ENCODE assay signal across 21 mouse cellular contexts in the genomic region with DNA sequence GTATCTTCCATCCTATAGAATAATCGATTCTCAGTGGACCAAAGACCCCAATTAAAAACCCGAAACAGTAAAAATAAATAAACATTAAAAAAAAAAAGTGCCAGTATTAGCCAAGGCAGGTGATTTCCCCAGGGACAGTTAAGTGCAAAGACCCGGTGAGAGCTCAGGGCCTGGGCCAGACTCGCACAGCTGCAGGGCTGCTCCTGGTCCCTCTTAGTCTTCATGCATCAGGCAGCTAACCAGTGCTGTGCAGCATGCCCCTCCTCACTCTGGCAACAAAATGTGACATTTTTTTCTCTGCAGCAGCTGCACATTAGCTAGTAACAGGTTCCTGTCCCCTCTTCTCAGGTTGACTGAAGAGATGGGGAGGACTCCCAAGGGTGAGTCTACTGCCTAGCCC. TPM values are rescaled to one million over a fixed set of nuclear protein-coding genes. Genes with fewer than 3 reads are reported as not detected.
DNase-seq lines count a peak whose midpoint lies in the region; TF ChIP-seq lines count a peak whose summit lies in the region.
"Had no signal": no experiment of that assay in that cellular context is flagged by ENCODE, and none has a peak within 500 bp of the region (broad histone marks: within the 10 kb centered on the region; RNA-seq: fewer than 3 reads in every experiment).

No protein-coding gene starts in this region.

- no peaks in the 10 kb centered on the region for H3K27me3 ChIP-seq in CH12.LX (replicated peaks)
- H3K27me3 ChIP-seq: embryonic facial prominence, embryonic 13.5 days; embryonic facial prominence, embryonic 15.5 days; forebrain, embryonic 12.5 days had no signal

- H3K9ac ChIP-seq in CH12.LX (ENCODE audit: insufficient read depth, low read depth) = no peak overlapping the region
- H3K9ac ChIP-seq: embryonic facial prominence, embryonic 13.5 days; embryonic facial prominence, embryonic 15.5 days; forebrain, embryonic 12.5 days had no signal

- no peak for TF ChIP-seq EP300 in CH12.LX (IDR thresholded peaks at IDR 0.05; ENCODE audit: low read length)

- H3K4me2 ChIP-seq in CH12.LX (ENCODE audit: insufficient read depth, low read depth, poor library complexity, severe bottlenecking) = no peak overlapping the region
- H3K4me2 ChIP-seq: embryonic facial prominence, embryonic 13.5 days; embryonic facial prominence, embryonic 15.5 days; forebrain, embryonic 12.5 days had no signal

- H3K9me3 ChIP-seq in CH12.LX (replicated peaks; ENCODE audit: low read length) = peaks cover 5% of the 10 kb centered on the region
- H3K9me3 ChIP-seq: embryonic facial prominence, embryonic 15.5 days; forebrain, embryonic 12.5 days had no signal

- TF ChIP-seq POLR2A in CH12.LX (IDR thresholded peaks at IDR 0.05; ENCODE audit: low read depth, low read length) = no peak

- H3K4me3 ChIP-seq in CH12.LX (replicated peaks in 1 of 3; ENCODE audit: low read depth in 2 of 3, low read length in 2 of 3, poor library complexity in 1 of 3) = no peak overlapping the region
- H3K4me3 ChIP-seq: embryonic facial prominence, embryonic 13.5 days; embryonic facial prominence, embryonic 15.5 days; erythroblast, embryonic 14.5 days; forebrain, embryonic 10.5 days; forebrain, embryonic 12.5 days had no signal

- TF ChIP-seq RAD21 in CH12.LX (IDR thresholded peaks at IDR 0.05; ENCODE audit: low read depth, low read length) = no peak

- no peak overlapping the region for H3K27ac ChIP-seq in CH12.LX (ENCODE audit: insufficient read depth, low read depth)
- H3K27ac ChIP-seq: embryonic facial prominence, embryonic 13.5 days; embryonic facial prominence, embryonic 15.5 days; forebrain, embryonic 10.5 days; forebrain, embryonic 12.5 days had no signal

- DNase-seq in spleen, postnatal 36 days (ENCODE audit: low spot score in 2 of 2) = peak; percentile 9 to 18
- DNase-seq in spleen, postnatal 4 days (ENCODE audit: low spot score in 2 of 2) = no peak
- peak; percentile 34 for DNase-seq in CH12.LX (ENCODE audit: extremely low read depth)
- DNase-seq in urinary bladder, postnatal 4 days (ENCODE audit: low spot score in 2 of 2) = no peak
- no peak for DNase-seq in lung, postnatal 36 days
- DNase-seq: adrenal gland, adult 2 months; adrenal gland, postnatal 10 days; adrenal gland, postnatal 25 days; B cell, adult 2 months; cerebellum, adult 11 months; cerebellum, adult 18-20 months; cerebellum, adult 8-10 months; cerebellum, adult 9-11 months; cerebellum, postnatal 14 days; cerebellum, postnatal 36 days; embryo, embryonic 11 days had no signal

- peaks cover 0 to 10% of the 10 kb centered on the region in 2 experiments; a peak in 2 of 4 replicates for H3K4me1 ChIP-seq in CH12.LX (ENCODE audit: control insufficient read depth in 1 of 2, insufficient read depth in 2 of 2)
- H3K4me1 ChIP-seq: embryonic facial prominence, embryonic 13.5 days; embryonic facial prominence, embryonic 15.5 days; forebrain, embryonic 10.5 days; forebrain, embryonic 12.5 days had no signal

- in situ Hi-C loops in CH12.LX (cut with MboI; ENCODE audit: low pct_ligation_motif_present, low pct_unique_long_range_greater_than_20kb, low sequenced_read_pairs) = no loop called here

- no peaks in the 10 kb centered on the region for H3K79me2 ChIP-seq in CH12.LX (replicated peaks; ENCODE audit: control insufficient read depth, extremely low read depth, insufficient read depth, poor library complexity, severe bottlenecking)

- dilution Hi-C loops in CH12.LX (cut with MboI; ENCODE audit: extremely low pct_ligation_motif_present, extremely low pct_unique_long_range_greater_than_20kb, low sequenced_read_pairs) = no loop called here

- TF ChIP-seq CTCF in CH12.LX (conservative IDR thresholded peaks at IDR 0.05 in 1 of 2, IDR thresholded peaks at IDR 0.05 in 1 of 2; ENCODE audit: low read depth in 2 of 2, low read length in 2 of 2) = no peak

- peaks cover 0 to 3% of the 10 kb centered on the region in 2 experiments for H3K36me3 ChIP-seq in CH12.LX (replicated peaks in 1 of 2; ENCODE audit: control insufficient read depth in 1 of 2, insufficient read depth in 1 of 2, low read length in 1 of 2)
- H3K36me3 ChIP-seq: embryonic facial prominence, embryonic 15.5 days had no signal

TF ChIP-seq in CH12.LX, 34 proteins besides CTCF, POLR2A, EP300 and RAD21:
- TF ChIP-seq TCF12 (IDR thresholded peaks at IDR 0.05; ENCODE audit: low read depth, low read length) = peak; percentile 14; the same call in 1 of the 2 replicates
- peak; percentile 47; the same call in 1 of the 2 replicates for TF ChIP-seq ZNF384 (IDR thresholded peaks at IDR 0.05; ENCODE audit: low read depth, low read length)
- TF ChIP-seq HCFC1 (IDR thresholded peaks at IDR 0.05; ENCODE audit: low read depth, low read length) = no peak

RNA-seq across cellular contexts. Expression of gene Msh2, which starts 59.8 kb away (rescaled TPM):
- total RNA-seq in CH12.LX (2012; rRNA removed) = 34.8 and 37.0 TPM in 2 replicates
- total RNA-seq in CH12.LX (2014; rRNA removed) = 47.0 and 47.5 TPM in 2 replicates
- 45.8 and 48.2 TPM in 2 replicates for polyA plus RNA-seq in CH12.LX (2012; ENCODE audit: insufficient read length, low read depth)

Comparison
In these comparisons a context has a peak if more than half of its experiments do, and no peak if none do; other contexts are left out.
1. DNase-seq: peak in spleen, postnatal 36 days (2 of 2) and CH12.LX (single experiment); none in spleen, postnatal 4 days (0 of 2), urinary bladder, postnatal 4 days (0 of 2) and lung, postnatal 36 days (single experiment).